Mouse (Mus musculus) embryo, embryonic 10 days (tissue): ENCODE data around the gene Akr1b10.
"Not testable (repeated sequence)": the region's sequence is repeated elsewhere in the genome, so short reads cannot be mapped to it uniquely, and the experiment has no call there.

ENCODE experiments used
- DNase-seq: peaks from one replicate; pipeline ENCODE4 v3.0.0-alpha.2; 2015; ENCODE audit warnings: low spot score

The Akr1b10 gene

GRCm38 (mm10) chr6:34371700-34372351 is 12.2 kb upstream of the Akr1b10 start:
- peak; percentile 87 for DNase-seq

- no peak for DNase-seq
Observed at GRCm38 (mm10) chr6:34373841-34374240, 10.2 kb upstream of the Akr1b10 start.

GRCm38 (mm10) chr6:34375888-34376287 is 8.1 kb upstream of the Akr1b10 start:
- DNase-seq: not testable (repeated sequence)

GRCm38 (mm10) chr6:34383401-34383800 is 617 bp upstream of the Akr1b10 start:
- DNase-seq: no peak

GRCm38 (mm10) chr6:34384701-34385370 is 818 bp downstream of the Akr1b10 start:
- DNase-seq: peak; percentile 55

- no peak for DNase-seq
Observed at GRCm38 (mm10) chr6:34388420-34389156, 4.6 kb downstream of the Akr1b10 start.

GRCm38 (mm10) chr6:34395897-34396296 is 11.9 kb downstream of the Akr1b10 start:
- no peak for DNase-seq

GRCm38 (mm10) chr6:34398431-34398830 is 14.4 kb downstream of the Akr1b10 start:
- DNase-seq: no peak

GRCm38 (mm10) chr6:34399606-34400220 is 15.7 kb downstream of the Akr1b10 start:
- DNase-seq: no peak

- no peak for DNase-seq
Observed at GRCm38 (mm10) chr6:34400696-34401095, 16.7 kb downstream of the Akr1b10 start.

GRCm38 (mm10) chr6:34406746-34407145 is 22.7 kb downstream of the Akr1b10 start:
- DNase-seq: no peak

GRCm38 (mm10) chr6:34407403-34407802 is 23.4 kb downstream of the Akr1b10 start:
- no peak for DNase-seq

- no peak for DNase-seq
Observed at GRCm38 (mm10) chr6:34412023-34412422, 28.0 kb downstream of the Akr1b10 start, which contains the start of gene Akr1b7. TSS of gene Akr1b7 (plus strand) at chr6:34412334.

GRCm38 (mm10) chr6:34412688-34413087 is 28.7 kb downstream of the Akr1b10 start:
- DNase-seq: no peak

GRCm38 (mm10) chr6:34413386-34413785 is 29.4 kb downstream of the Akr1b10 start:
- not testable (repeated sequence) for DNase-seq

- no peak for DNase-seq
Observed at GRCm38 (mm10) chr6:34416521-34416920, 32.5 kb downstream of the Akr1b10 start.

- DNase-seq: no peak
Observed at GRCm38 (mm10) chr6:34419071-34419470, 35.1 kb downstream of the Akr1b10 start.

- DNase-seq: no peak
Observed at GRCm38 (mm10) chr6:34439006-34439405, 55.0 kb downstream of the Akr1b10 start.

GRCm38 (mm10) chr6:34441556-34442257 is 57.7 kb downstream of the Akr1b10 start:
- DNase-seq: no peak

GRCm38 (mm10) chr6:34443791-34444190 is 59.8 kb downstream of the Akr1b10 start:
- no peak for DNase-seq
